Mouse (Mus musculus) hindbrain, embryonic 13.5 days (tissue): ENCODE results near the gene Hexa. TPM values are rescaled to one million over a fixed set of nuclear protein-coding genes. Genes with fewer than 3 reads are reported as not detected.

Experiments used
- ATAC-seq: fragments of 200-750 bp; cut with Nextera tagmentation; 2 replicates; pipeline ENCODE4 v1.8.0; 2017; ENCODE audit warnings: moderate TSS enrichment; ENCODE audit not compliant: low FRiP score
- H3K27ac ChIP-seq: fragments of 300-500 bp; sonication (generic); 2 replicates; pipeline ENCODE4 v1.5.1; 2015; ENCODE audit warnings: inconsistent platforms, mild to moderate bottlenecking, moderate library complexity
- H3K27me3 ChIP-seq: fragments of 300-500 bp; sonication (generic); 2 replicates; pipeline ENCODE4 v1.6.1; 2015; ENCODE audit warnings: mild to moderate bottlenecking, inconsistent platforms
- H3K36me3 ChIP-seq: fragments of 300-500 bp; sonication (generic); 2 replicates; pipeline ENCODE4 v1.6.1; 2015; ENCODE audit warnings: mild to moderate bottlenecking, inconsistent platforms
- H3K4me1 ChIP-seq: fragments of 300-500 bp; sonication (generic); replicated peaks from 2 replicates; pipeline ENCODE4 v1.6.1; 2015; ENCODE audit warnings: inconsistent platforms
- H3K4me2 ChIP-seq: fragments of 300-500 bp; sonication (generic); 2 replicates; pipeline ENCODE4 v1.6.1; 2015; ENCODE audit warnings: inconsistent platforms, mild to moderate bottlenecking, moderate library complexity
- H3K4me3 ChIP-seq: fragments of 300-500 bp; sonication (generic); 2 replicates; pipeline ENCODE4 v1.5.1; 2015; ENCODE audit warnings: mild to moderate bottlenecking, inconsistent platforms
- H3K9ac ChIP-seq: fragments of 300-500 bp; sonication (generic); 2 replicates; pipeline ENCODE4 v1.6.1; 2015; ENCODE audit warnings: mild to moderate bottlenecking, inconsistent platforms
- H3K9me3 ChIP-seq: fragments of 300-500 bp; sonication (generic); 2 replicates; pipeline ENCODE4 v1.6.1; 2016; ENCODE audit warnings: inconsistent platforms
- WGBS: fragments of 180-500 bp; shearing (Covaris S2); methylation state at CpG from one replicate; pipeline ENCODE4 v1.1.7; 2015; 5-methylcytosine and 5-hydroxymethylcytosine counted together
- polyA plus RNA-seq: library from polyadenylated mRNA; unstranded; fragments of >200 nt; fragmentation: Nextera tagmentation; extraction: Ambion mirVana; gene quantifications from 2 replicates; pipeline ENCODE4 v1.2.1, GENCODE M21; 2015

Hexa gene
- polyA plus RNA-seq, 1 experiment from 2014 or later = 60.8 TPM

GRCm38 (mm10) chr9:59533889-59534288, 5.5 kb upstream of the Hexa start:
- H3K4me1 ChIP-seq = peaks cover 1% of the 10 kb centered on the region
- 77% methylated on average over 4 of the region's 4 CpGs for WGBS

GRCm38 (mm10) chr9:59537651-59538050, 1.7 kb upstream of the Hexa start:
- H3K9me3 ChIP-seq = no peaks in the 10 kb centered on the region
- peaks cover 9% of the 10 kb centered on the region; the same call in 1 of the 2 replicates for H3K27me3 ChIP-seq
- H3K36me3 ChIP-seq = no peaks in the 10 kb centered on the region
- no peak overlapping the region for H3K4me3 ChIP-seq
- no peak overlapping the region for H3K9ac ChIP-seq
- H3K27ac ChIP-seq = no peak overlapping the region
- 91% methylated on average over 3 of the region's 3 CpGs for WGBS
- H3K4me2 ChIP-seq = no peak overlapping the region
- peaks cover 31% of the 10 kb centered on the region for H3K4me1 ChIP-seq
- no peak for ATAC-seq

More at GRCm38 (mm10) chr9:59533889-59534288, 5.5 kb upstream of the Hexa start:
- H3K4me3 ChIP-seq = no peak overlapping the region
- ATAC-seq = no peak
- no peak overlapping the region for H3K27ac ChIP-seq
- no peak overlapping the region for H3K9ac ChIP-seq
- H3K27me3 ChIP-seq = peaks cover 9% of the 10 kb centered on the region; the same call in 1 of the 2 replicates
- H3K9me3 ChIP-seq = no peaks in the 10 kb centered on the region
- no peaks in the 10 kb centered on the region for H3K36me3 ChIP-seq
- no peak overlapping the region for H3K4me2 ChIP-seq

DNA sequence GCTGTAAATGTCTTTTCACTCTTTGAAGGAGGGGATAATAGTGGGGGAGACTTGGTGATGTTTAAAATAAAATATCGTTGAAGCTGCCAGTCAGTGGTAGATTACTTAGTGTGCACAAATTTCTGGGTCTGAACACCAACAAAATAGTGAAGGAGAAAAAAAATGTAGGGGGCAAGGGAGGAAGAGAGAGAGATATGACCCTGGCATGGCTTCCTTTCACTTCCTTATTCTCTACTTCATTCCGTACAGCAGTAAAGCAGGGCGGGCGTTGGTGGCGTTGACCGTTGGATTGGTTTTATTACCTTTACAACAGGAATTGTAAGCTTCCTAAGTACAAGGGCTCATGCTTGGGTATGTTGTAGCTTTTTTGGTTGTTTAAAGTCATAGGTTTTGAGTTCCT, 2.3 kb downstream of the Hexa start:
- H3K9me3 ChIP-seq = no peaks in the 10 kb centered on the region
- WGBS = 95% methylated on average over 6 of the region's 6 CpGs
- no peak overlapping the region for H3K27ac ChIP-seq
- H3K27me3 ChIP-seq = peaks cover 9% of the 10 kb centered on the region; the same call in 1 of the 2 replicates
- H3K4me3 ChIP-seq = no peak overlapping the region
- no peak for ATAC-seq
- H3K4me2 ChIP-seq = no peak overlapping the region
- no peaks in the 10 kb centered on the region for H3K36me3 ChIP-seq
- peaks cover 36% of the 10 kb centered on the region for H3K4me1 ChIP-seq
- H3K9ac ChIP-seq = no peak overlapping the region

DNA sequence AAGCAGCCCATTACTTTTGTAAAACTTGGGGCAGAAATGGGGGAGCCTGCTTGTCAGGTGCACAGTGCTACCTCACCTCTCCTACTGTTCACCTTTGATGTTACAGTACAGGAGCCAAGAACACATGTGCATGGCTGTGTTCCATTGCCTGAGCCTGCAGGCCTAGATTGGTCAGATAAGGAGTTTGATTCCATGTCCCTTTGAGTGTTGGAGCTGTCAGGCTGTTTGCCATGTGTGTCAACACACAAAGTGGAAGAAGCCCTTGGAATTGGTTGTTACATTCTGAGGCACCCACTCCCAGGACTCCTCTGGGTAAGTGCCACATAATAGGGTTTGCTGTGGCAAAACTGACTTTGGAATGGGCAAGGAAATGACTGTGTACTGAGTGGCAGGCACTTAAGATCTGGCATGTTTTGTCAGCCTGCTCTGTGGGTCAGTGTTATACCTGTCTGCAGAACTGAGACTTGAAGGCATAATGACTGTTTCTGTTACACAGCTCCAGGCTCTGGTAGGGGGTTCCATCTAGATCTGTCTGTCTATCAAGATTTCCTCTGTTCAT, 3.5 kb downstream of the Hexa start:
- Histone ChIP-seq H3K36me3 (no peaks in the 10 kb centered on the region), H3K9me3 (no peaks in the 10 kb centered on the region), H3K27me3 (peaks cover 3% of the 10 kb centered on the region; the same call in 1 of the 2 replicates), H3K27ac (no peak overlapping the region), H3K4me2 (no peak overlapping the region), H3K4me3 (no peak overlapping the region), H3K9ac (no peak overlapping the region), H3K4me1 (peaks cover 36% of the 10 kb centered on the region)
- no peak for ATAC-seq

DNA sequence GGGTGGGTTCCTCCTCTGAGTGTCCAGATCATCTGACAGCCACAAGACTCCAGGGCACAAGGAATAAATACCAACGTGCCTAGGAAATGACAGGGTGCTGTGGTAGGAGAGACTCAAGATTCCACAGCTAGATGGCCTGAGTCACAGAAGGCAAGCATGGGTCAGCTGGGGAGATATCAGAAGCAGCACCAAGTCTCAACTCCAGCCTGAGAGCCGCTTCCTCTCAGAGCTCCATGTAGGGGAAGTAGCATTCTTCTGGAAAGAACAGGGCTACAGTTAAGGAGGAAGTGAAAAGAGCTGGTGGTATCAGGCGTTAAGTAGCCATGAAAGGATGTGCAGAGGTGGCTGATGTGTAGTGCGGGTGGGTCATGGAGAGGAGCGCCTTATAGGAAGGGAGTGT, 5.4 kb downstream of the Hexa start:
- Histone ChIP-seq H3K4me1 (peaks cover 30% of the 10 kb centered on the region), H3K36me3 (peaks cover 7% of the 10 kb centered on the region; the same call in 1 of the 2 replicates), H3K4me3 (no peak overlapping the region), H3K4me2 (no peak overlapping the region), H3K27ac (no peak overlapping the region), H3K9me3 (no peaks in the 10 kb centered on the region), H3K9ac (no peak overlapping the region), H3K27me3 (no peaks in the 10 kb centered on the region)
- ATAC-seq = no peak
- WGBS = 86% methylated on average over 5 of the region's 5 CpGs

DNA sequence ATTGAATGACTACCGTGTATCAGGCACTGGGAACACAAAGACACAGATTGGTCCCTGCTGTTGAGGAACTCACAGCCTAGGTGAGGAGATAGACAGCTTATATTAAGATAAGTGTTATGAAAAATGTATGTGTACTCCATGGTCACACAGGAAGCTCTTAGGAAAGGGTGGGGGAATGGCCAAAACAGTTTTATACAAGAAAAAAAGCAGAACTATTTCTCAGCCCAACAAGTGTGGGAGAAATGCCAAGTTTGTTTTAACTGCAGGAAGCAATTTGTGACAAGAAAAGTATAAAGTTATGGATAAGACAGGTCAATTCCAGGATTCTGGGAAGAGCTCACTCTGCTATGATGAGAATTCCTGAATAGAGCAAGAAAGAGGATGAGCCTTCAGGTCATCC, 8.5 kb downstream of the Hexa start:
- no peak overlapping the region for H3K9ac ChIP-seq
- H3K4me1 ChIP-seq = peaks cover 3% of the 10 kb centered on the region
- no peak for ATAC-seq
- H3K4me2 ChIP-seq = no peak overlapping the region
- H3K36me3 ChIP-seq = peaks cover 10% of the 10 kb centered on the region; the same call in 1 of the 2 replicates
- H3K27ac ChIP-seq = no peak overlapping the region
- H3K9me3 ChIP-seq = no peaks in the 10 kb centered on the region
- no peak overlapping the region for H3K4me3 ChIP-seq
- no peaks in the 10 kb centered on the region for H3K27me3 ChIP-seq
- WGBS = 98% methylated on average over 1 of the region's 1 CpGs

DNA sequence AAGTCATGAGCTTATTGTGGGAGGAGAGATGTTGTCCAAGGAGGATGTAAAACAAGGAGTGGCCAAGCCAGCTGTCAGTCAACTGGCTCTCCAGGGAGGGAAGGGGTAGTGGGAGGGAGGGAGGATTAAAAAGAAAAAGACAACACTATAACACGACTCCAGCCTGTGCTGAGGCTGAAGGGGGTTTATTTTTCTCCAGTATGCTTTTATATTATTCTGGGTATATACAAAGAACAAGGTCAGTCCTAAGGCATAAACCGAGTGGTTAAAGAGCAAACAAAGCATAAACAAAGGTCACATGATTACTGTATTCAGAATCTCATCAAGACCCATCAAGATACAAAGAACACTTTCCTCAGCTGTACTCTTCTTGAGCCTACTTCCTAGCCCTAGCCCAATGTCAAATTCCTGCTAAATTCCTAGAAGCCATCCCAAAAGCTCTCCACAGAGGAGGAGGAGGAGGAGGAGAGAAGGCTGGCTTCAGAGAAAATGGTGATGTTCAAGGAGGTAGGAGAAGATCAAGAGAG, 9.7 kb downstream of the Hexa start:
- Histone ChIP-seq H3K9me3 (no peaks in the 10 kb centered on the region), H3K9ac (no peak overlapping the region), H3K4me3 (no peak overlapping the region), H3K27ac (no peak overlapping the region), H3K4me1 (no peaks in the 10 kb centered on the region), H3K4me2 (no peak overlapping the region), H3K27me3 (no peaks in the 10 kb centered on the region), H3K36me3 (peaks cover 10% of the 10 kb centered on the region; the same call in 1 of the 2 replicates)
- ATAC-seq = no peak
- WGBS = 63% methylated on average over 2 of the region's 2 CpGs

GRCm38 (mm10) chr9:59550077-59550476, 10.7 kb downstream of the Hexa start:
- H3K9ac ChIP-seq = no peak overlapping the region
- peaks cover 17% of the 10 kb centered on the region for H3K36me3 ChIP-seq
- no peaks in the 10 kb centered on the region for H3K9me3 ChIP-seq
- no peaks in the 10 kb centered on the region for H3K27me3 ChIP-seq
- H3K27ac ChIP-seq = no peak overlapping the region
- no peak overlapping the region for H3K4me3 ChIP-seq
- WGBS = 88% methylated on average over 4 of the region's 4 CpGs
- no peak for ATAC-seq
- no peak overlapping the region for H3K4me2 ChIP-seq
- no peaks in the 10 kb centered on the region for H3K4me1 ChIP-seq

- 85% methylated on average over 5 of the region's 5 CpGs for WGBS
- H3K9me3 ChIP-seq = no peaks in the 10 kb centered on the region
Measured at GRCm38 (mm10) chr9:59551017-59551416, 11.7 kb downstream of the Hexa start.

GRCm38 (mm10) chr9:59551620-59552031, 12.3 kb downstream of the Hexa start:
- WGBS = 89% methylated on average over 3 of the region's 3 CpGs
- H3K9ac ChIP-seq = no peak overlapping the region
- H3K27ac ChIP-seq = no peak overlapping the region
- no peaks in the 10 kb centered on the region for H3K27me3 ChIP-seq
- no peaks in the 10 kb centered on the region for H3K4me1 ChIP-seq
- no peaks in the 10 kb centered on the region for H3K9me3 ChIP-seq
- no peak overlapping the region for H3K4me2 ChIP-seq
- H3K36me3 ChIP-seq = peaks cover 28% of the 10 kb centered on the region
- no peak for ATAC-seq
- no peak overlapping the region for H3K4me3 ChIP-seq

More at GRCm38 (mm10) chr9:59551017-59551416, 11.7 kb downstream of the Hexa start:
- peaks cover 24% of the 10 kb centered on the region for H3K36me3 ChIP-seq
- H3K27ac ChIP-seq = no peak overlapping the region
- H3K4me2 ChIP-seq = no peak overlapping the region
- ATAC-seq = no peak
- no peak overlapping the region for H3K4me3 ChIP-seq
- no peaks in the 10 kb centered on the region for H3K4me1 ChIP-seq
- no peak overlapping the region for H3K9ac ChIP-seq
- H3K27me3 ChIP-seq = no peaks in the 10 kb centered on the region

DNA sequence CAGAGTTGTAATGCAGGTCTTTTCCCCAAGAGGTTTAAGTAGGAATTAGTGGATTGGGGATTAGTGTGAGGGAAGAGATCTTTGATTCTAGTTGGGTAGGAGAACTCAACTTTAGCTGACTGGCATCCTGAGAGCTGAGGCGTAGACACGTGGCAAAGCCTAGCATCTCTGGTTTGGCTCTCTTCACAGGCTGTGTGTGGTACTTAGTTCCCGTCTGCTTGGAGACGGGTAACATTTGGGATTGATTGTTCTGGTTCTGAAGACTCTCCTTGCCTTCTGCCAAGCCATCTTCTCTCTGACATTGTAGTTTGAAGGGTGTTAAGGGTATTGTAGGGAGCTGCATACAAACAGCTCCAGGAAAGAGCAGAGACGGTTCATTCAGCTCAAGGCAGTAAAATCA, 13.3 kb downstream of the Hexa start:
- 93% methylated on average over 5 of the region's 5 CpGs for WGBS
- Histone ChIP-seq H3K36me3 (peaks cover 38% of the 10 kb centered on the region), H3K27ac (no peak overlapping the region), H3K4me3 (no peak overlapping the region), H3K9me3 (no peaks in the 10 kb centered on the region), H3K4me1 (no peaks in the 10 kb centered on the region), H3K9ac (no peak overlapping the region), H3K27me3 (no peaks in the 10 kb centered on the region), H3K4me2 (no peak overlapping the region)
- ATAC-seq = no peak

DNA sequence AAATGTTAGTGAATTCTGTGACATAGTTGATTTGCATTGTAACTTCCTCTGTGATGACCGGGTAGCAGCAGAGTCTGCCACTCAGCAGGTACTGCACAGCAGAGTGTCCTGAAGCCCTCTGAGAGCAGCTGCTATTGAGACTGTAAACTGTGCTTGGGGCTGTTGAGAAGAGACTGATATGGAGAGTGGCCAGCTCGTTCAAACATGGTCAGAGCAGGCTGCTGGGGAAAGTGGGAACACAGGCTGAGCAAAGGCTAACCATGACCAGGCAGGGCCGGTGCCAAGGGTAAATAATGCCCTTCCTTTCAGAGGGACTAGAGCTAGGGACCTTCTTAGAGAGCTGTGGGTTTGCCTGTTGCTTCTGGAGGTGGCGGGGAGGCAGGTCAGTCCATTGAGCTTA, 14.4 kb downstream of the Hexa start:
- Histone ChIP-seq H3K27me3 (no peaks in the 10 kb centered on the region), H3K4me1 (no peaks in the 10 kb centered on the region), H3K27ac (no peak overlapping the region), H3K9me3 (no peaks in the 10 kb centered on the region), H3K36me3 (peaks cover 44% of the 10 kb centered on the region), H3K9ac (no peak overlapping the region), H3K4me3 (no peak overlapping the region), H3K4me2 (no peak overlapping the region)
- ATAC-seq = no peak
- 87% methylated on average over 4 of the region's 4 CpGs for WGBS

GRCm38 (mm10) chr9:59565600-59565999, 26.3 kb downstream of the Hexa start:
- Histone ChIP-seq H3K36me3 (peaks cover 53% of the 10 kb centered on the region), H3K27ac (no peak overlapping the region), H3K9me3 (no peaks in the 10 kb centered on the region), H3K4me2 (no peak overlapping the region), H3K4me1 (peaks cover 3% of the 10 kb centered on the region; the same call in 1 of the 2 replicates), H3K9ac (no peak overlapping the region), H3K4me3 (no peak overlapping the region), H3K27me3 (no peaks in the 10 kb centered on the region; the same call in 1 of the 2 replicates)
- 30% methylated on average over 4 of the region's 4 CpGs for WGBS
- ATAC-seq = no peak
